Mouse (Mus musculus) embryonic facial prominence, embryonic 10.5 days (tissue): ENCODE measurements around the gene Cacng8. TPM values are rescaled to one million over a fixed set of nuclear protein-coding genes. Genes with fewer than 3 reads are reported as not detected.
"Not testable (repeated sequence)": the region's sequence is repeated elsewhere in the genome, so short reads cannot be mapped to it uniquely, and the experiment has no call there.

Experiments used
- DNase-seq: peaks from one replicate; pipeline ENCODE4 v3.0.0-alpha.2; 2017; ENCODE audit warnings: low spot score
- H3K27ac ChIP-seq: fragments of 300-500 bp; sonication (generic); replicated peaks from 2 replicates; pipeline ENCODE4 v1.5.1; 2016; ENCODE audit warnings: mild to moderate bottlenecking
- H3K27me3 ChIP-seq: fragments of 300-500 bp; sonication (generic); replicated peaks from 2 replicates; pipeline ENCODE4 v1.6.1; 2016; ENCODE audit warnings: low read depth, mild to moderate bottlenecking; ENCODE audit not compliant: poor library complexity, severe bottlenecking
- H3K36me3 ChIP-seq: fragments of 300-500 bp; sonication (generic); replicated peaks from 2 replicates; pipeline ENCODE4 v1.6.1; 2016; ENCODE audit warnings: mild to moderate bottlenecking, moderate library complexity
- H3K4me1 ChIP-seq: fragments of 300-500 bp; sonication (generic); 2 replicates; pipeline ENCODE4 v1.6.1; 2016
- H3K4me3 ChIP-seq: fragments of 300-500 bp; sonication (generic); 2 replicates; pipeline ENCODE4 v1.5.1; 2016; ENCODE audit warnings: mild to moderate bottlenecking, moderate library complexity
- H3K9me3 ChIP-seq: fragments of 300-500 bp; sonication (generic); 2 replicates; pipeline ENCODE4 v1.6.1; 2016; ENCODE audit warnings: mild to moderate bottlenecking
- WGBS: fragments of 180-500 bp; shearing (Covaris S2); methylation state at CpG from one replicate; pipeline ENCODE4 v1.1.7; 2016; 5-methylcytosine and 5-hydroxymethylcytosine counted together
- polyA plus RNA-seq: library from polyadenylated mRNA; unstranded; fragments of >200 nt; fragmentation: Nextera tagmentation; extraction: Ambion mirVana; gene quantifications from 2 replicates; pipeline ENCODE4 v1.2.1, GENCODE M21; 2016

Cacng8 gene
- polyA plus RNA-seq, 1 experiment from 2014 or later = 11.4 TPM

- 6% methylated on average over 12 of the region's 12 CpGs for WGBS
- H3K4me1 ChIP-seq = peaks cover 43% of the 10 kb centered on the region
- peak overlapping the region; percentile 80 for H3K27ac ChIP-seq
- DNase-seq = no peak
- H3K9me3 ChIP-seq = no peaks in the 10 kb centered on the region
- no peaks in the 10 kb centered on the region; the same call in 1 of the 2 replicates for H3K27me3 ChIP-seq
- H3K4me3 ChIP-seq = peak overlapping the region; percentile 57
- H3K36me3 ChIP-seq = peaks cover 21% of the 10 kb centered on the region
Observed at GRCm38 (mm10) chr7:3391081-3391451, 583 bp downstream of the Cacng8 start.

- Histone ChIP-seq H3K9me3 (no peaks in the 10 kb centered on the region), H3K27ac (peak overlapping the region; percentile 80), H3K36me3 (peaks cover 25% of the 10 kb centered on the region), H3K27me3 (no peaks in the 10 kb centered on the region; the same call in 1 of the 2 replicates), H3K4me3 (peak overlapping the region; percentile 57), H3K4me1 (peaks cover 42% of the 10 kb centered on the region)
- 7% methylated on average over 4 of the region's 4 CpGs for WGBS
- DNase-seq = peak; percentile 70
Observed at GRCm38 (mm10) chr7:3391809-3392208, 1.3 kb downstream of the Cacng8 start.

- 76% methylated on average over 10 of the region's 10 CpGs for WGBS
- Histone ChIP-seq H3K9me3 (no peaks in the 10 kb centered on the region), H3K27me3 (no peaks in the 10 kb centered on the region), H3K4me1 (peaks cover 13% of the 10 kb centered on the region), H3K27ac (no peak overlapping the region), H3K4me3 (no peak overlapping the region), H3K36me3 (peaks cover 25% of the 10 kb centered on the region)
- DNase-seq = no peak
Observed at GRCm38 (mm10) chr7:3397355-3397754, 6.9 kb downstream of the Cacng8 start.

GRCm38 (mm10) chr7:3397797-3398196, 7.3 kb downstream of the Cacng8 start:
- H3K4me1 ChIP-seq = peaks cover 9% of the 10 kb centered on the region; the same call in 1 of the 2 replicates
- no peaks in the 10 kb centered on the region for H3K9me3 ChIP-seq
- no peak overlapping the region for H3K4me3 ChIP-seq
- no peak overlapping the region for H3K27ac ChIP-seq
- 50% methylated on average over 7 of the region's 7 CpGs for WGBS
- peaks cover 25% of the 10 kb centered on the region for H3K36me3 ChIP-seq
- DNase-seq = no peak
- no peaks in the 10 kb centered on the region for H3K27me3 ChIP-seq

GRCm38 (mm10) chr7:3398363-3398762, 7.9 kb downstream of the Cacng8 start:
- H3K36me3 ChIP-seq = peaks cover 25% of the 10 kb centered on the region
- not testable (repeated sequence) for H3K4me1 ChIP-seq, H3K9me3 ChIP-seq, H3K27me3 ChIP-seq, H3K27ac ChIP-seq, DNase-seq, H3K4me3 ChIP-seq
- 89% methylated on average over 8 of the region's 8 CpGs for WGBS

- no peaks in the 10 kb centered on the region for H3K27me3 ChIP-seq
- DNase-seq = no peak
- H3K4me1 ChIP-seq = peaks cover 9% of the 10 kb centered on the region; the same call in 1 of the 2 replicates
- no peaks in the 10 kb centered on the region for H3K9me3 ChIP-seq
- no peak overlapping the region for H3K27ac ChIP-seq
- H3K4me3 ChIP-seq = no peak overlapping the region
- H3K36me3 ChIP-seq = peaks cover 13% of the 10 kb centered on the region
Observed at GRCm38 (mm10) chr7:3399937-3400336, 9.5 kb downstream of the Cacng8 start.

GRCm38 (mm10) chr7:3409729-3410520, 19.4 kb downstream of the Cacng8 start:
- Histone ChIP-seq H3K4me3 (no peak overlapping the region), H3K36me3 (no peaks in the 10 kb centered on the region), H3K27ac (no peak overlapping the region), H3K9me3 (no peaks in the 10 kb centered on the region), H3K27me3 (peaks cover 50% of the 10 kb centered on the region), H3K4me1 (peaks cover 20% of the 10 kb centered on the region)
- DNase-seq = no peak
- WGBS = 69% methylated on average over 11 of the region's 11 CpGs

GRCm38 (mm10) chr7:3411160-3411941, 20.9 kb downstream of the Cacng8 start:
- Histone ChIP-seq H3K4me3 (peak overlapping the region; percentile 58), H3K9me3 (no peaks in the 10 kb centered on the region), H3K27me3 (peaks cover 64% of the 10 kb centered on the region), H3K36me3 (no peaks in the 10 kb centered on the region), H3K4me1 (peaks cover 29% of the 10 kb centered on the region), H3K27ac (peak overlapping the region; percentile 41; the same call in 1 of the 2 replicates)
- under 1% methylated on average over 33 of the region's 33 CpGs for WGBS
- peak; percentile 84 for DNase-seq

GRCm38 (mm10) chr7:3412036-3412435, 21.6 kb downstream of the Cacng8 start:
- peaks cover 71% of the 10 kb centered on the region for H3K27me3 ChIP-seq
- 2% methylated on average over 20 of the region's 20 CpGs for WGBS

GRCm38 (mm10) chr7:3414888-3415287, 24.4 kb downstream of the Cacng8 start:
- Histone ChIP-seq H3K9me3 (no peaks in the 10 kb centered on the region), H3K27ac (peak overlapping the region; percentile 57; the same call in 1 of the 2 replicates), H3K27me3 (peaks cover 92% of the 10 kb centered on the region), H3K4me1 (peaks cover 29% of the 10 kb centered on the region), H3K36me3 (no peaks in the 10 kb centered on the region), H3K4me3 (peak overlapping the region; percentile 63)
- DNase-seq = peak; percentile 64
- 1% methylated on average over 47 of the region's 47 CpGs for WGBS

More at GRCm38 (mm10) chr7:3412036-3412435, 21.6 kb downstream of the Cacng8 start:
- H3K4me1 ChIP-seq = peaks cover 29% of the 10 kb centered on the region
- DNase-seq = peak; percentile 61
- peak overlapping the region; percentile 58 for H3K4me3 ChIP-seq
- H3K9me3 ChIP-seq = no peaks in the 10 kb centered on the region
- no peaks in the 10 kb centered on the region for H3K36me3 ChIP-seq
- H3K27ac ChIP-seq = peak overlapping the region; percentile 59

GRCm38 (mm10) chr7:3415378-3415777, 24.9 kb downstream of the Cacng8 start:
- under 1% methylated on average over 60 of the region's 60 CpGs for WGBS
- H3K27ac ChIP-seq = peak overlapping the region; percentile 57; the same call in 1 of the 2 replicates
- peak overlapping the region; percentile 63 for H3K4me3 ChIP-seq
- peaks cover 29% of the 10 kb centered on the region for H3K4me1 ChIP-seq
- H3K27me3 ChIP-seq = peaks cover 93% of the 10 kb centered on the region
- H3K36me3 ChIP-seq = no peaks in the 10 kb centered on the region
- DNase-seq = peak; percentile 53
- H3K9me3 ChIP-seq = no peaks in the 10 kb centered on the region

- H3K9me3 ChIP-seq = no peaks in the 10 kb centered on the region
- H3K27ac ChIP-seq = no peak overlapping the region
- H3K4me3 ChIP-seq = no peak overlapping the region
- peaks cover 32% of the 10 kb centered on the region for H3K4me1 ChIP-seq
- H3K36me3 ChIP-seq = no peaks in the 10 kb centered on the region
- 33% methylated on average over 6 of the region's 6 CpGs for WGBS
- peaks cover 98% of the 10 kb centered on the region for H3K27me3 ChIP-seq
- DNase-seq = no peak
Observed at GRCm38 (mm10) chr7:3419941-3420340, 29.5 kb downstream of the Cacng8 start.
